Mouse (Mus musculus): ENCODE results near the gene Fpr2. TPM values are rescaled to one million over a fixed set of nuclear protein-coding genes. Genes with fewer than 3 reads are reported as not detected.

The Fpr2 gene
- polyA plus RNA-seq, 1 experiment = 0.16 TPM

DNA sequence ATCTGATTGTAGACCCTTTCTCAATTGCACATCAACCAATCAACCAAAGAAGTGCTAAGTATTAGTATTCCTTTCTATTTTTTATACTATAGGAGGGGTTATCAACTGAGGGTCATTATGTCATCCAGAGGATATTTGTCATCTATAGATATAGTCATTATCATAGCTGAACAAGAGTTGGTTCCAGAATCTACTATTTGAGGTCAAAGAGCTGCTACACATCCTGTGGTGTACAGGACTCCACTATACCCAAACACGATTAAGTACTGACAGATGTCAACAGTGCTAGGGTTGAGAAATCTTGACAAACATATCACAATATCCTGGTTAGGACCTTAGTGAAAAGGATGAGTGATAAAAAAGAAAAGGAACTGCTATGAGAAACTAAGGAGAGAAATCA, 29.8 kb downstream of the Fpr2 start:
- no peak for DNase-seq
- 98% methylated on average over 1 of the region's 1 CpGs for WGBS
- Histone ChIP-seq H3K4me1 (ENCODE audit: control insufficient read depth, insufficient read depth, low read length) (no peaks in the 10 kb centered on the region), H3K36me3 (ENCODE audit: control insufficient read depth, insufficient read depth, low read length) (no peaks in the 10 kb centered on the region), H3K27ac (ENCODE audit: insufficient read depth, low read depth, low read length) (no peak overlapping the region), H3K27me3 (replicated peaks; ENCODE audit: control insufficient read depth, insufficient read depth, low read length) (no peaks in the 10 kb centered on the region), H3K4me3 (ENCODE audit: insufficient read depth, low read depth, low read length) (no peak overlapping the region)
- TF ChIP-seq CTCF (conservative IDR thresholded peaks at IDR 0.05; ENCODE audit: insufficient read depth, insufficient read length, low read depth, low read length) = no peak
- TF ChIP-seq POLR2A (IDR thresholded peaks at IDR 0.05; ENCODE audit: low read depth, low read length) = no peak

DNA sequence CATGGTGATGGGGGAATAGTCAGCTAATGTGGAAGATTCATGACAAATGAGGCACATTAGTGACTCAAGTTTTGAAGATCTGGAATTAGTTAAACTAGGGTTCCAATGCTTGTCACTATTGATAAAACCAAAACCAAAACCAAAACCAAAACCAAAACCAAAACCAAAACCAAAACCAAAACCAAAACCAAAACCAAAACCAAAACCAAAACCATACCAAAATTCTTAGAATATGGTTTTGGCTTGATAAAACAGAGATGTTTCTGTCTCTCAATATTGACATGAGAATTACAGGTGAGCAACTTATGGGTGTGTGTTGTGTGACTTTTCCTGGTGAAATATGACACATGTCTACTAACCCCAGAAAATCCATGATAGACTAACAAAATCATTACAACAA, 30.2 kb downstream of the Fpr2 start:
- no peaks in the 10 kb centered on the region for H3K36me3 ChIP-seq (ENCODE audit: control insufficient read depth, insufficient read depth, low read length)
- H3K4me3 ChIP-seq (ENCODE audit: insufficient read depth, low read depth, low read length) = no peak overlapping the region
- no peaks in the 10 kb centered on the region for H3K4me1 ChIP-seq (ENCODE audit: control insufficient read depth, insufficient read depth, low read length)
- DNase-seq = no peak
- no peaks in the 10 kb centered on the region for H3K27me3 ChIP-seq (replicated peaks; ENCODE audit: control insufficient read depth, insufficient read depth, low read length)
- no peak for TF ChIP-seq CTCF (conservative IDR thresholded peaks at IDR 0.05; ENCODE audit: insufficient read depth, insufficient read length, low read depth, low read length)
- TF ChIP-seq POLR2A (IDR thresholded peaks at IDR 0.05; ENCODE audit: low read depth, low read length) = no peak
- no peak overlapping the region for H3K27ac ChIP-seq (ENCODE audit: insufficient read depth, low read depth, low read length)

Other genes starting within 250 kb of the Fpr2 start
- 0.03 TPM in 1 of 2 replicates, not detected in the other for gene Vmn2r90, start 184.1 kb upstream of the Fpr2 start, polyA plus RNA-seq (2012; rRNA removed)
- gene Spaca6, start 60.7 kb upstream of the Fpr2 start, polyA plus RNA-seq (2012; rRNA removed) = 43.9 and 49.0 TPM in 2 replicates
- 0.08 and 0.10 TPM in 2 replicates for gene Has1, start 32.6 kb upstream of the Fpr2 start, polyA plus RNA-seq (2012; rRNA removed)
- gene Fpr1, start 3.9 kb upstream of the Fpr2 start, polyA plus RNA-seq (2012; rRNA removed) = 0.07 TPM in 1 of 2 replicates, not detected in the other
- not detected in 2 replicates for gene Fpr3, start within 50 bp of the Fpr2 start, polyA plus RNA-seq (2012; rRNA removed)
- not detected in 2 replicates for gene Fpr-rs4, start 133.9 kb downstream of the Fpr2 start, polyA plus RNA-seq (2012; rRNA removed)
- gene Vmn2r124, start 161.6 kb downstream of the Fpr2 start, polyA plus RNA-seq (2012; rRNA removed) = not detected in 2 replicates
- not detected in 2 replicates for gene Vmn2r91, start 197.2 kb downstream of the Fpr2 start, polyA plus RNA-seq (2012; rRNA removed)

Data from kidney, adult 2 months (tissue).